Mouse (Mus musculus): ENCODE measurements around the gene Tnk2. TPM values are rescaled to one million over a fixed set of nuclear protein-coding genes. Genes with fewer than 3 reads are reported as not detected.

Tnk2 gene
- total and polyA plus RNA-seq, 3 experiments: 14.7 to 62.2 (median 31.9) TPM

GRCm38 (mm10) chr16:32594701-32595100 lies 49.0 kb upstream of the Tnk2 start:
- no peaks in the 10 kb centered on the region for H3K79me2 ChIP-seq (replicated peaks; ENCODE audit: control insufficient read depth, extremely low read depth, insufficient read depth, poor library complexity, severe bottlenecking)
- no peak for TF ChIP-seq MEF2A (IDR thresholded peaks at IDR 0.05; ENCODE audit: borderline replicate concordance, low read depth, low read length)
- no peak for TF ChIP-seq PAX5 (IDR thresholded peaks at IDR 0.05; ENCODE audit: low read length)
- TF ChIP-seq RAD21 (IDR thresholded peaks at IDR 0.05; ENCODE audit: low read depth, low read length): no peak
- TF ChIP-seq ETS1 (conservative IDR thresholded peaks at IDR 0.05; ENCODE audit: low read depth, low read length): no peak
- no peak for TF ChIP-seq BHLHE40 (IDR thresholded peaks at IDR 0.05; ENCODE audit: low read depth, low read length)
- TF ChIP-seq E2F4 (IDR thresholded peaks at IDR 0.05; ENCODE audit: insufficient replicate concordance, low read depth, low read length): no peak
- no peak for TF ChIP-seq JUN (IDR thresholded peaks at IDR 0.05; ENCODE audit: insufficient read depth, low read depth, low read length)
- TF ChIP-seq JUND (conservative IDR thresholded peaks at IDR 0.05; ENCODE audit: low read depth, low read length): no peak
- no peak for TF ChIP-seq HCFC1 (IDR thresholded peaks at IDR 0.05; ENCODE audit: low read depth, low read length)
- no peak for TF ChIP-seq ZNF384 (IDR thresholded peaks at IDR 0.05; ENCODE audit: low read depth, low read length)
- no peak for TF ChIP-seq SMC3 (IDR thresholded peaks at IDR 0.05; ENCODE audit: low read depth, low read length)
- no peak for TF ChIP-seq MXI1 (IDR thresholded peaks at IDR 0.05; ENCODE audit: low read depth, low read length)
- no peak for TF ChIP-seq POLR2A (IDR thresholded peaks at IDR 0.05; ENCODE audit: low read depth, low read length)
- no peak for TF ChIP-seq TCF12 (IDR thresholded peaks at IDR 0.05; ENCODE audit: low read depth, low read length)
- no peak for DNase-seq (ENCODE audit: extremely low read depth)
- in situ Hi-C loops (cut with MboI; ENCODE audit: low pct_ligation_motif_present, low pct_unique_long_range_greater_than_20kb, low sequenced_read_pairs): no loop called here
- H3K27me3 ChIP-seq (replicated peaks): no peaks in the 10 kb centered on the region
- H3K4me1 ChIP-seq (ENCODE audit: control insufficient read depth in 1 of 2, insufficient read depth in 2 of 2): peaks cover 8 to 20% of the 10 kb centered on the region in 2 experiments
- H3K4me3 ChIP-seq (replicated peaks in 1 of 3; ENCODE audit: low read depth in 2 of 3, low read length in 2 of 3, poor library complexity in 1 of 3): no peak overlapping the region
- H3K9me3 ChIP-seq (replicated peaks; ENCODE audit: low read length): no peaks in the 10 kb centered on the region
- no peak overlapping the region for H3K9ac ChIP-seq (ENCODE audit: insufficient read depth, low read depth)
- H3K36me3 ChIP-seq (replicated peaks in 1 of 2; ENCODE audit: control insufficient read depth in 1 of 2, insufficient read depth in 1 of 2, low read length in 1 of 2): no peaks in the 10 kb centered on the region
- no peak overlapping the region for H3K27ac ChIP-seq (ENCODE audit: insufficient read depth, low read depth)
- no peak overlapping the region for H3K4me2 ChIP-seq (ENCODE audit: insufficient read depth, low read depth, poor library complexity, severe bottlenecking)
- dilution Hi-C loops (cut with MboI; ENCODE audit: extremely low pct_ligation_motif_present, extremely low pct_unique_long_range_greater_than_20kb, low sequenced_read_pairs): no loop called here

GRCm38 (mm10) chr16:32595142-32595855 lies 48.4 kb upstream of the Tnk2 start:
- TF ChIP-seq ZC3H11A (IDR thresholded peaks at IDR 0.05; ENCODE audit: low read depth, low read length): no peak
- Histone ChIP-seq H3K36me3 (replicated peaks in 1 of 2; ENCODE audit: control insufficient read depth in 1 of 2, insufficient read depth in 1 of 2, low read length in 1 of 2) (no peaks in the 10 kb centered on the region), H3K9me3 (replicated peaks; ENCODE audit: low read length) (no peaks in the 10 kb centered on the region), H3K4me1 (ENCODE audit: control insufficient read depth in 1 of 2, insufficient read depth in 2 of 2) (peaks cover 8 to 20% of the 10 kb centered on the region in 2 experiments), H3K79me2 (replicated peaks; ENCODE audit: control insufficient read depth, extremely low read depth, insufficient read depth, poor library complexity, severe bottlenecking) (no peaks in the 10 kb centered on the region), H3K27me3 (replicated peaks) (no peaks in the 10 kb centered on the region), H3K9ac (ENCODE audit: insufficient read depth, low read depth) (no peak overlapping the region), H3K4me3 (replicated peaks in 1 of 3; ENCODE audit: low read depth in 2 of 3, low read length in 2 of 3, poor library complexity in 1 of 3) (no peak overlapping the region), H3K27ac (ENCODE audit: insufficient read depth, low read depth) (no peak overlapping the region), H3K4me2 (ENCODE audit: insufficient read depth, low read depth, poor library complexity, severe bottlenecking) (no peak overlapping the region)
- in situ Hi-C loops (cut with MboI; ENCODE audit: low pct_ligation_motif_present, low pct_unique_long_range_greater_than_20kb, low sequenced_read_pairs): no loop called here
- no peak for DNase-seq (ENCODE audit: extremely low read depth)
- dilution Hi-C loops (cut with MboI; ENCODE audit: extremely low pct_ligation_motif_present, extremely low pct_unique_long_range_greater_than_20kb, low sequenced_read_pairs): no loop called here
